Mouse (Mus musculus) heart, adult 2 months (tissue): ENCODE data around the gene Macrod2. TPM values are rescaled to one million over a fixed set of nuclear protein-coding genes. Genes with fewer than 3 reads are reported as not detected.

ENCODE experiments used
- DNase-seq, 2 experiments: peaks; one replicate each; pipeline ENCODE4 v3.0.0; 2021
- H3K27ac ChIP-seq: fragments of 200-600 bp; 2 replicates; pipeline ENCODE4 v1.8.1; 2022
- H3K27me3 ChIP-seq: fragments of 200-500 bp; 2 replicates; pipeline ENCODE4 v1.6.1; 2012; ENCODE audit warnings: mild to moderate bottlenecking, low read length, inconsistent platforms, mixed read lengths; ENCODE audit not compliant: control insufficient read depth, insufficient read depth
- H3K36me3 ChIP-seq: fragments of 200-500 bp; 2 replicates; pipeline ENCODE4 v1.6.1; 2012; ENCODE audit warnings: low read length, inconsistent platforms; ENCODE audit not compliant: control insufficient read depth, insufficient read depth
- H3K4me1 ChIP-seq: fragments of 200-500 bp; 2 replicates; pipeline ENCODE4 v1.6.1; 2011; ENCODE audit warnings: low read length; ENCODE audit not compliant: control insufficient read depth, insufficient read depth
- H3K4me3 ChIP-seq: fragments of 200-600 bp; 2 replicates; pipeline ENCODE4 v1.8.1; 2022
- H3K79me2 ChIP-seq: fragments of 200-500 bp; replicated peaks from 2 replicates; pipeline ENCODE4 v1.6.1; 2012; ENCODE audit warnings: mild to moderate bottlenecking, inconsistent platforms, low read length, moderate library complexity, mixed read lengths; ENCODE audit not compliant: control insufficient read depth, insufficient read depth
- H3K9ac ChIP-seq: fragments of 200-500 bp; 2 replicates; pipeline ENCODE4 v1.6.1; 2012; ENCODE audit warnings: low read depth, mild to moderate bottlenecking, control low read depth, inconsistent platforms, low read length, mixed read lengths
- CTCF ChIP-seq: fragments of 200-600 bp; IDR thresholded peaks from 2 replicates; pipeline ENCODE4 v1.8.1; 2022; ENCODE audit warnings: antibody characterized with exemption, mild to moderate bottlenecking, moderate library complexity
- EP300 ChIP-seq: fragments of 200-500 bp; IDR thresholded peaks from 2 replicates; pipeline ENCODE4 v1.6.1; 2011; ENCODE audit warnings: low read depth, low read length, control low read depth; ENCODE audit not compliant: insufficient read depth
- POLR2A ChIP-seq: fragments of 200-500 bp; IDR thresholded peaks from 2 replicates; pipeline ENCODE4 v1.6.1; 2011; ENCODE audit warnings: mild to moderate bottlenecking, low read depth, low read length, control low read depth; ENCODE audit not compliant: insufficient read depth
- WGBS: fragments of 180-500 bp; shearing (Covaris S2); methylation state at CpG from one replicate; pipeline ENCODE4 v1.1.7; 2018; 5-methylcytosine and 5-hydroxymethylcytosine counted together
- intact Hi-C: fragments of 180-260 bp; cut with DNase I; formaldehyde crosslinking; loops from one replicate; pipeline ENCODE4 v1.15.1; 2025
- polyA plus RNA-seq: library from polyadenylated mRNA; depleted of rRNA; stranded (reverse); fragments of >200 nt; gene quantifications from 2 replicates; pipeline ENCODE4 v1.2.3, GENCODE M21; 2012
- total RNA-seq, 2 experiments: library from RNA; stranded (reverse); gene quantifications; 2 replicates each; pipeline ENCODE4 v1.2.3; 2021

The Macrod2 gene
- total and polyA plus RNA-seq, 3 experiments: 2.3 to 9.7 (median 8.5) TPM

DNA sequence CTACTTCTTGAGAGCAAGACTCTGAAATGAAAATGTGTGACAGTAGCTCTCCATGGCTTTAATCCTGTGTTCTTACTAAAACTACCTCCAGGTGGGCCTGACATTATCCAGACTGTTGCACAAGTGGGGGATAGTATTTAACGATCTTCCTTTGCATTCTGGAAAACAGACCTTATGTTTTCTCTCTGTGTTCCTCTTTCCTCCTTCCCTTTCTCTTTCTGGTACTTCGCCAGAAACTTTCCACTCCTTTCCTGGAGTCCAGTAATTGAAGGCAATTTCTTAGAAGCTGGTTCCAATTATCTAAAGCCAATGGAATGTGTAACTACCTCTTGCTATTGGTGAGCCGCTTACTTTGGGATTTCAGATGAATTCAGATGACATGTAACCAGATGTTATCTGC, 897.7 kb downstream of the Macrod2 start:
- Histone ChIP-seq H3K27me3 (no peaks in the 10 kb centered on the region), H3K27ac (no peak overlapping the region), H3K36me3 (peaks cover 4% of the 10 kb centered on the region; the same call in 1 of the 2 replicates), H3K4me1 (peaks cover 1% of the 10 kb centered on the region), H3K79me2 (no peaks in the 10 kb centered on the region), H3K9ac (no peak overlapping the region), H3K4me3 (no peak overlapping the region)
- intact Hi-C loops: no loop called here
- WGBS: 31% methylated on average over 3 of the region's 3 CpGs
- DNase-seq: no peak
- TF ChIP-seq EP300 (no peak), CTCF (no peak), POLR2A (no peak)

GRCm38 (mm10) chr2:141299168-141299567, 904.1 kb downstream of the Macrod2 start:
- no peak for DNase-seq
- no peak for TF ChIP-seq EP300
- TF ChIP-seq POLR2A: no peak
- TF ChIP-seq CTCF: no peak
- no peaks in the 10 kb centered on the region for H3K27me3 ChIP-seq
- no peak overlapping the region for H3K9ac ChIP-seq
- intact Hi-C loops: no loop called here
- no peaks in the 10 kb centered on the region for H3K79me2 ChIP-seq
- no peak overlapping the region for H3K27ac ChIP-seq
- H3K4me3 ChIP-seq: no peak overlapping the region
- no peaks in the 10 kb centered on the region for H3K36me3 ChIP-seq
- WGBS: 55% methylated on average over 6 of the region's 6 CpGs
- no peaks in the 10 kb centered on the region for H3K4me1 ChIP-seq

GRCm38 (mm10) chr2:141301030-141301429, 905.9 kb downstream of the Macrod2 start:
- intact Hi-C loops: no loop called here
- H3K36me3 ChIP-seq: no peaks in the 10 kb centered on the region
- no peaks in the 10 kb centered on the region for H3K4me1 ChIP-seq
- TF ChIP-seq EP300: no peak
- no peak for TF ChIP-seq CTCF
- no peak for TF ChIP-seq POLR2A
- no peak for DNase-seq
- H3K27me3 ChIP-seq: no peaks in the 10 kb centered on the region
- no peak overlapping the region for H3K9ac ChIP-seq
- 87% methylated on average over 2 of the region's 2 CpGs for WGBS
- no peaks in the 10 kb centered on the region for H3K79me2 ChIP-seq
- H3K4me3 ChIP-seq: no peak overlapping the region
- H3K27ac ChIP-seq: no peak overlapping the region

- Histone ChIP-seq H3K79me2 (no peaks in the 10 kb centered on the region), H3K9ac (no peak overlapping the region), H3K27ac (no peak overlapping the region), H3K36me3 (no peaks in the 10 kb centered on the region), H3K4me1 (no peaks in the 10 kb centered on the region), H3K4me3 (no peak overlapping the region), H3K27me3 (no peaks in the 10 kb centered on the region)
- DNase-seq: no peak
- 78% methylated on average over 3 of the region's 3 CpGs for WGBS
- intact Hi-C loops: no loop called here
- TF ChIP-seq CTCF (no peak), EP300 (no peak), POLR2A (no peak)
Measured at GRCm38 (mm10) chr2:141308406-141308805, 913.3 kb downstream of the Macrod2 start.

GRCm38 (mm10) chr2:141312136-141312948, 917.2 kb downstream of the Macrod2 start:
- intact Hi-C loops: no loop called here
- H3K9ac ChIP-seq: no peak overlapping the region
- no peaks in the 10 kb centered on the region for H3K36me3 ChIP-seq
- no peak overlapping the region for H3K4me3 ChIP-seq
- no peaks in the 10 kb centered on the region for H3K79me2 ChIP-seq
- no peaks in the 10 kb centered on the region for H3K27me3 ChIP-seq
- no peaks in the 10 kb centered on the region for H3K4me1 ChIP-seq
- 42% methylated on average over 10 of the region's 10 CpGs for WGBS
- no peak for DNase-seq
- TF ChIP-seq EP300 (no peak), CTCF (no peak), POLR2A (no peak)
- H3K27ac ChIP-seq: no peak overlapping the region

DNA sequence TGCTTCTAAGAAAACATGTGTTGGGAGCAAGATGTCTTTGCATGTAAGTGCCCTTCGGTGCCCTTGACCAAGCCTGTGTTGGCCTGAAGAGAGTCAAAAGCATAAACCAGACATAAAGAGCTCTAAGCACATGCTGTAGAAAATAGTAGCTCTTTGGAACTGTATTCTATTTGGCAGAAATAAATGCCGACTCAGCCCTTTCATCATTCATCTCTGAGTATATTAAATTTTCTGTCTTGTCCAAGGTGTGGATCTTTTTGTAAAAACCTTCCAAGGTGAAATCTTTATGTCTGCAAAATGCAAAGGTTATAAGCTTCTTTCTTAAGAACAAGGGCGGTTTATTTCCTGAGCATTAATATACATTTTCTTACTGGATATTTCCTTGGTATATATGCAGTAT, 920.2 kb downstream of the Macrod2 start:
- intact Hi-C loops: no loop called here
- Histone ChIP-seq H3K4me1 (no peaks in the 10 kb centered on the region), H3K79me2 (no peaks in the 10 kb centered on the region), H3K27me3 (no peaks in the 10 kb centered on the region), H3K36me3 (no peaks in the 10 kb centered on the region), H3K4me3 (no peak overlapping the region), H3K9ac (no peak overlapping the region), H3K27ac (no peak overlapping the region)
- TF ChIP-seq CTCF (no peak), POLR2A (no peak), EP300 (no peak)
- 95% methylated on average over 3 of the region's 3 CpGs for WGBS
- no peak for DNase-seq
